Mouse (Mus musculus) monocyte, adult 5-6 weeks (primary cell): Measurements from ENCODE around the gene Prlhr. TPM values are rescaled to one million over a fixed set of nuclear protein-coding genes. Genes with fewer than 3 reads are reported as not detected.

Experiments
- ATAC-seq: fragments of 153-309, 156-312 bp; replicated peaks from 2 replicates; pipeline ENCODE4 v1.8.0; 2017; ENCODE audit warnings: mild to moderate bottlenecking; ENCODE audit not compliant: low TSS enrichment, insufficient number of reproducible peaks, severe bottlenecking, poor library complexity, low FRiP score
- total RNA-seq: library from RNA; stranded (forward); fragments of 200-1000, 200-491, 200-594 nt; gene quantifications from 3 replicates; pipeline ENCODE4 v1.2.3, GENCODE M21; 2017

Gene Prlhr
- total RNA-seq, 1 experiment from 2014 or later, result not detected

DNA sequence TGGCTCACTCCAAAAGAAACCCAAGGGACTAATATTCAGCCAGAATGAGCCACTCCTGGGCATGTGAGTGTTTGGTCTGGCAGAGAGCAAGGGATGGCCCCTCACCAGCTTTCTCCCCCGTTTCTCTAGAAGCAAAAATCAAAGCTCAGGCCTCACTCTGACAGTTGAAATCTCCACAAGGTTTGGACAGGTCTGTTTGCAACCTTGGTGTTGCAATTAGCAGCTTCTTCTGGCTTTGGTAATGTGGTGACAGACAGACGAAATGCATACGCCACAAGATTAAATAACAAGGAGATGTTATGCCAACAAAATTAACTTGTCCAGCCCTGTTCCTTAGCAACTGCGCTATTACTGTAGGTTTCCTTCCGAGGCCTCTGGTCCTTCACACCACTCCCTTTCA lies 28.0 kb downstream of the Prlhr start:
- ATAC-seq, result no peak

DNA sequence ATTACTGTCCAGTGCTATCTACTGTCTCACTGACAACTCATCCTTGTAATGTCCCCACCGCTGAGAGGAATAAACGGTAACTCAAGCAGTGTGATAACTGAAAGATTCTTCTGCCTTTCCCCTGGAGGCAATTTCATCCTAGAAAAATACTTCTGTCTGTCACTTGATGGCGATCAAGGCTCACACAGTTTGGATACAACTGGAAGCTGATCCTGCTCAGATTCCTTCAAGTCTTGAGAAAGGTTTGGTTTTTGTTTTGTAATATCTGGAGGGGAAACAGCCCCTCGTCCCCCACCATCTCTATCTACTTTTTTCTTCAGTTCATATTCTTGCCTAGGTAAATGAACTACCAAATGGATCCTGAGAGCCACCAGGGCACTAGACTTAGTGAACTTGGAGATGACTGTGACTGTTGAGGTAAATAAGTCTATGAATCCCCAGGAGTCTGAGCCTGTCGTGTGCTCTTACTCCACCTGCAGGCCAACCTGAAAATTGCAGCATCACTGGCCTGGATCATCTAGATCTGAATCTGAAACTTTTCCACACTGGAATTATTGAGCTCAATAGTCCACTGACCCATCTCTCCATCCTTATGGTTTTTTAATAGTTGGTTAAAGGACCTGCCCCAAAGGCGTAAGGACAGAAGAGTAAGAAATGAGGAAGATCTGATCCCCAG lies 30.4 kb downstream of the Prlhr start:
- no peak for ATAC-seq

DNA sequence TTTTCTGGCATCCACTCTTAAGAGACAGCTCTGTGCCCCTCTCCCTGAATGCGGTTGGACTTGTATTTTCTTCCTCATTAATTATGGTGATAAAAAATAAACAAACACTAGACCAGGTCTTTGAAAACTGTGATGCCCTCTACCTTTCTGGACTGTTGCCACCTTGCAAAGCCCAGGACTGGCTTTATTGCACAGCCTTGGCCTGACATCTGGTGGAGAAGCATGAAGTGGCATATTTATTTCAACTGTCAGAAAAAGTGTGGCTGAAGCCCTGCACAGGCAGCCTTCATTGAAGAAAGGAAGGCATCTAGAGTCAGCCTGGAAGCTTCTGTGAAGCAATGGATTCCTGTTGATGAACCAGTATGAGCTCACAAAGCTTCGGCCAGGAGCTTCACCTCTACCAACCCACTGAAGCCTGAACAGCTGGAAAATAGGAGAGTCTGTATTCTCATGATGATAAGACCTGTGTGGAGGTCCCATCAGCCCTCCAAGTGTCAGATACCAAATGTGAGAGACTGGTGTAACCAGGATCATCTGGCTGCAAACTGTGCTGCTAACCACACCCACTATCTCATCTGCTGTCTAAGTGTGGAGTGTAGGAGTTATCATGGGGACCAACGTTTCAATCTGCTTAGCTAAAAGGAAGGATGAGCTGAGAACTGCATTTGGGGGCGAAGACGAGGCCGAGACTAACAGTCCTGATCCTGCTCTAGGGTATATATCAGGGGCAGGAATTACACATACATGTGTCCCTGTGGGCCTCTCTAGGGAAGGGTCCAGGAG lies 35.6 kb downstream of the Prlhr start:
- no peak for ATAC-seq

DNA sequence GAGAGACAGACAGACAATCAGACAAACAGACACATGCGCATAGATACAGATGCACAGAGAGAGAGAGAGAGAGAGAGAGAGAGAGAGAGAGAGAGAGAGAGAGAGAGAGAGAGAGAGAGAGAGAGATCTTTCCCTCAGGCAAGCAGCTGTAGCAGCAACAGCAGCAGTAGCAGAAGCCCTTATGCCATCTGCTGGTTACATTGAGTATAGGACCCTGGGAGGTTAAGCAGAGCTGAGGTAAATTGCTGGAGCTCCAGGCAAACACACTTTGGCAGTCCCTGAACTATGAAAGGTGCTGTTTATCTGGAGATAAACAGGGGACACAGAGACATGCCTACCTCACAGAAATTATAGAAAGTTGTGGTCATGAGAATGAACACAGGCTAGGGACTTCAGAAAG lies 50.5 kb downstream of the Prlhr start:
- ATAC-seq, result no peak

Other genes with a start within 250 kb of the Prlhr start
- gene Fam204a, start 241.6 kb downstream of the Prlhr start, total RNA-seq, result 139 to 145 TPM (median 142 TPM) in 3 replicates
- gene Cacul1, start 112.7 kb upstream of the Prlhr start, total RNA-seq, result 54.2 to 63.3 TPM (median 55.7 TPM) in 3 replicates